ENCODE assay signal across 19 mouse cellular contexts in the genomic region with DNA sequence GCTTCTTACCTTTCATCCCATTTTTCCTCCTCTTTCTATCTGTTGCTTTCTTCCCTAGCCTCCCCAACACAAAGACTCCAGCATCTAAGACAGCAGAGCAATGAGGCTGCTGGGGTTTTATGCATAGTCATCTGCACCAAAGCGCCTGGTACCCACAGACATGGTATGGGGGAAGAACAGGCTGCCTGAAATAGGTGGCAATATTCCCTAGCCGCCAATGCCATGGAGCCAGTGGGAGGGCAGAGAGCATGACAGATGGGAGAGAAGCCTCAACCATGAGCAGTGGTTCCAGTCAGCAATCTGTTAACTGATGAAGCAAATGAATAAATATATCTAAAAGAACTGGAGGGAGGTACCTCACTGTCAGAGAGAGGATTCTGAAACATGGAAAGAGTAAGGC. TPM values are rescaled to one million over a fixed set of nuclear protein-coding genes. Genes with fewer than 3 reads are reported as not detected.
DNase-seq lines count a peak whose midpoint lies in the region; ATAC-seq and TF ChIP-seq lines count a peak whose summit lies in the region.
"Had no signal": no experiment of that assay in that cellular context is flagged by ENCODE, and none has a peak within 500 bp of the region (broad histone marks: within the 10 kb centered on the region; RNA-seq: fewer than 3 reads in every experiment).

No protein-coding gene starts in this region.

- no peak for TF ChIP-seq CTCF in layer of hippocampus, adult 2 months (conservative IDR thresholded peaks at IDR 0.05)

- in situ Hi-C loops in ES-E14 (cut with MboI; ENCODE audit: low sequenced_read_pairs in 2 of 2, unreplicated experiment in 2 of 2): no loop called here

- ATAC-seq in midbrain, embryonic 16.5 days: no peak
- ATAC-seq: activated CD4-positive, CD25-positive, alpha-beta regulatory T cell, adult 4 months; CD4-positive, CD25-positive, alpha-beta regulatory T cell, adult 4 months; forebrain, embryonic 13.5 days had no signal

- WGBS in midbrain, embryonic 16.5 days: 86% methylated on average over 2 of the region's 2 CpGs

- 0 out of 2 replicates have a peak overlapping the region, but pooled peaks have one; percentile 31 for H3K27ac ChIP-seq in ES-E14 (ENCODE audit: insufficient read depth, low read depth, low read length, poor library complexity, severe bottlenecking)
- peak overlapping the region; percentile 70 for H3K27ac ChIP-seq in layer of hippocampus, adult 2 months
- no peak overlapping the region for H3K27ac ChIP-seq in midbrain, embryonic 16.5 days (ENCODE audit: low read length)
- H3K27ac ChIP-seq: embryonic facial prominence, embryonic 15.5 days; forebrain, embryonic 13.5 days; heart, embryonic 13.5 days had no signal

- peak; percentile 41 to 65 for DNase-seq in left cerebral cortex, adult 18-20 months (ENCODE audit: low spot score in 2 of 2)
- DNase-seq in left cerebral cortex, adult 11 months (ENCODE audit: low spot score): no peak
- no peak for DNase-seq in ES-E14 (ENCODE audit: low read depth, low spot score)
- DNase-seq in cerebellum, adult 18-20 months: peak; percentile 30 to 44
- DNase-seq in layer of hippocampus, adult 2 months (ENCODE audit: low spot score in 2 of 2): peak; percentile 63 to 78
- DNase-seq in urinary bladder, adult 18-20 months (ENCODE audit: low spot score in 2 of 2): no peak
- DNase-seq: adrenal gland, postnatal 36 days; gastrocnemius, postnatal 36 days; lung, adult 18-20 months had no signal

- no peak overlapping the region for H3K4me2 ChIP-seq in midbrain, embryonic 16.5 days (ENCODE audit: low read length)
- H3K4me2 ChIP-seq: embryonic facial prominence, embryonic 15.5 days; forebrain, embryonic 13.5 days; heart, embryonic 13.5 days had no signal

- H3K27me3 ChIP-seq in midbrain, embryonic 16.5 days (ENCODE audit: control insufficient read depth, insufficient read depth, low read depth, low read length): no peaks in the 10 kb centered on the region
- H3K27me3 ChIP-seq: embryonic facial prominence, embryonic 15.5 days; forebrain, embryonic 13.5 days; heart, embryonic 13.5 days had no signal

- H3K36me3 ChIP-seq in ES-E14 (ENCODE audit: control insufficient read depth, insufficient read depth, low read length, poor library complexity, severe bottlenecking): no peaks in the 10 kb centered on the region; the same call in 1 of the 2 replicates
- H3K36me3 ChIP-seq in midbrain, embryonic 16.5 days (ENCODE audit: control insufficient read depth, insufficient read depth, low read length): no peaks in the 10 kb centered on the region
- H3K36me3 ChIP-seq: embryonic facial prominence, embryonic 15.5 days had no signal

- H3K4me3 ChIP-seq in ES-E14 (ENCODE audit: insufficient read depth in 1 of 2, low read depth in 1 of 2, low read length in 2 of 2, poor library complexity in 1 of 2, severe bottlenecking in 1 of 2): no peak overlapping the region
- H3K4me3 ChIP-seq in layer of hippocampus, adult 2 months: peak overlapping the region; percentile 32; the same call in 1 of the 2 replicates
- H3K4me3 ChIP-seq in midbrain, embryonic 16.5 days (ENCODE audit: low read depth, low read length): no peak overlapping the region
- H3K4me3 ChIP-seq: embryonic facial prominence, embryonic 15.5 days; forebrain, embryonic 13.5 days; heart, embryonic 13.5 days had no signal

- H3K9ac ChIP-seq in ES-E14 (ENCODE audit: insufficient read depth, low read depth, low read length, poor library complexity, severe bottlenecking): no peak overlapping the region
- no peak overlapping the region for H3K9ac ChIP-seq in midbrain, embryonic 16.5 days (ENCODE audit: low read depth, low read length)
- H3K9ac ChIP-seq: embryonic facial prominence, embryonic 15.5 days; forebrain, embryonic 13.5 days; heart, embryonic 13.5 days had no signal

- H3K9me3 ChIP-seq in ES-E14 (ENCODE audit: control insufficient read depth, insufficient read depth, low read depth, low read length): no peaks in the 10 kb centered on the region
- no peaks in the 10 kb centered on the region for H3K9me3 ChIP-seq in midbrain, embryonic 16.5 days (replicated peaks; ENCODE audit: control insufficient read depth, low read length, poor library complexity, severe bottlenecking)
- H3K9me3 ChIP-seq: embryonic facial prominence, embryonic 15.5 days; forebrain, embryonic 13.5 days; heart, embryonic 13.5 days had no signal

- H3K4me1 ChIP-seq in ES-E14 (ENCODE audit: control insufficient read depth in 2 of 2, insufficient read depth in 2 of 2, low read length in 2 of 2, poor library complexity in 1 of 2): no peaks in the 10 kb centered on the region
- no peaks in the 10 kb centered on the region for H3K4me1 ChIP-seq in midbrain, embryonic 16.5 days (ENCODE audit: control insufficient read depth, insufficient read depth, low read length)
- H3K4me1 ChIP-seq: embryonic facial prominence, embryonic 15.5 days; forebrain, embryonic 13.5 days had no signal

TF ChIP-seq in ES-E14, 5 proteins besides CTCF, POLR2A, EP300 and RAD21:
- TF ChIP-seq CHD2 (IDR thresholded peaks at IDR 0.05; ENCODE audit: low read depth, low read length): no peak
- no peak for TF ChIP-seq MAFK (IDR thresholded peaks at IDR 0.05; ENCODE audit: insufficient read depth, low read depth, low read length)
- TF ChIP-seq ZC3H11A (IDR thresholded peaks at IDR 0.05; ENCODE audit: borderline replicate concordance, low read depth, low read length): no peak
- no peak for TF ChIP-seq ZNF384 (IDR thresholded peaks at IDR 0.05; ENCODE audit: low read depth, low read length)
- no peak for TF ChIP-seq HCFC1 (IDR thresholded peaks at IDR 0.05; ENCODE audit: borderline replicate concordance, insufficient read depth, low read length)

RNA-seq across cellular contexts. Expression of a gene that starts 10.2 kb away (rescaled TPM):
- total RNA-seq in left cerebral cortex, adult 18-20 months (2021): 10 to 100 TPM; 47.1 to 50.7 TPM
- total RNA-seq in ES-E14 (2012; rRNA removed): 33.2 and 39.0 TPM in 2 replicates
- total RNA-seq in layer of hippocampus, adult 2 months (2021): 10 to 100 TPM; 51.2 to 51.3 TPM
- 6.9 and 8.1 TPM in 2 replicates for polyA plus RNA-seq in midbrain, embryonic 16.5 days (2015; fragmentation: Nextera tagmentation; extraction: Ambion mirVana)

RNA-seq across cellular contexts. Expression of a gene that starts 27.5 kb away (rescaled TPM):
- under 1 TPM; 0.45 to 0.79 TPM for total RNA-seq in left cerebral cortex, adult 18-20 months (2021)
- 2.8 and 3.5 TPM in 2 replicates for total RNA-seq in ES-E14 (2012; rRNA removed)
- under 1 TPM; 0.76 to 0.79 TPM for total RNA-seq in layer of hippocampus, adult 2 months (2021)
- 0.83 and 1.3 TPM in 2 replicates for polyA plus RNA-seq in midbrain, embryonic 16.5 days (2015; fragmentation: Nextera tagmentation; extraction: Ambion mirVana)
- total RNA-seq: common myeloid progenitor, adult 5-6 weeks; hematopoietic stem cell, adult 5-6 weeks; monocyte, adult 5-6 weeks had no signal
- polyA plus RNA-seq: activated CD4-positive, CD25-positive, alpha-beta regulatory T cell, adult 4 months; CD4-positive, CD25-positive, alpha-beta regulatory T cell, adult 4 months had no signal

RNA-seq across cellular contexts. Expression of a gene that starts 28.0 kb away (rescaled TPM):
- 10 to 100 TPM; 15.1 to 16.7 TPM for total RNA-seq in left cerebral cortex, adult 18-20 months (2021)
- total RNA-seq in ES-E14 (2012; rRNA removed): 35.0 and 47.6 TPM in 2 replicates
- 10 to 100 TPM; 15.2 to 19.0 TPM for total RNA-seq in layer of hippocampus, adult 2 months (2021)
- 49.9 and 52.3 TPM in 2 replicates for polyA plus RNA-seq in midbrain, embryonic 16.5 days (2015; fragmentation: Nextera tagmentation; extraction: Ambion mirVana)

RNA-seq across cellular contexts. Expression of a gene that starts 55.4 kb away (rescaled TPM):
- under 1 TPM; 0.45 to 0.77 TPM for total RNA-seq in left cerebral cortex, adult 18-20 months (2021)
- total RNA-seq in ES-E14 (2012; rRNA removed): 0.16 TPM in 1 of 2 replicates, not detected in the other
- under 1 TPM; 0.28 to 0.47 TPM for total RNA-seq in layer of hippocampus, adult 2 months (2021)
- polyA plus RNA-seq in midbrain, embryonic 16.5 days (2015; fragmentation: Nextera tagmentation; extraction: Ambion mirVana): 0.53 and 1.1 TPM in 2 replicates
- total RNA-seq: adrenal gland, postnatal 36 days; common myeloid progenitor, adult 5-6 weeks; gastrocnemius, postnatal 36 days; hematopoietic stem cell, adult 5-6 weeks; monocyte, adult 5-6 weeks had no signal
- polyA plus RNA-seq: activated CD4-positive, CD25-positive, alpha-beta regulatory T cell, adult 4 months; CD4-positive, CD25-positive, alpha-beta regulatory T cell, adult 4 months; forebrain, embryonic 13.5 days; heart, embryonic 13.5 days; intestine, embryonic 14.5 days had no signal

Comparison
In these comparisons a context has a peak if more than half of its experiments do, and no peak if none do; other contexts are left out.
1. DNase-seq: peak in left cerebral cortex, adult 18-20 months (2 of 2), cerebellum, adult 18-20 months (2 of 2) and layer of hippocampus, adult 2 months (2 of 2); none in left cerebral cortex, adult 11 months (single experiment), ES-E14 (single experiment) and urinary bladder, adult 18-20 months (0 of 2).